Mouse (Mus musculus) forebrain, embryonic 12.5 days (tissue): Measurements from ENCODE around the gene Noct. TPM values are rescaled to one million over a fixed set of nuclear protein-coding genes. Genes with fewer than 3 reads are reported as not detected.
"Not testable (repeated sequence)": the region's sequence is repeated elsewhere in the genome, so short reads cannot be mapped to it uniquely, and the experiment has no call there.

Experiments used
- ATAC-seq: fragments of 200-750 bp; cut with Nextera tagmentation; 2 replicates; pipeline ENCODE4 v1.8.0; 2017; ENCODE audit warnings: moderate TSS enrichment; ENCODE audit not compliant: low FRiP score
- H3K27ac ChIP-seq: fragments of 300-500 bp; sonication (generic); 2 replicates; pipeline ENCODE4 v1.5.1; 2016; ENCODE audit warnings: mild to moderate bottlenecking
- H3K27me3 ChIP-seq: fragments of 300-500 bp; sonication (generic); 2 replicates; pipeline ENCODE4 v1.6.1; 2016; ENCODE audit warnings: mild to moderate bottlenecking
- H3K36me3 ChIP-seq: fragments of 300-500 bp; sonication (generic); replicated peaks from 2 replicates; pipeline ENCODE4 v1.6.1; 2016; ENCODE audit warnings: mild to moderate bottlenecking
- H3K4me1 ChIP-seq: fragments of 300-500 bp; sonication (generic); 2 replicates; pipeline ENCODE4 v1.6.1; 2016
- H3K4me2 ChIP-seq: fragments of 300-500 bp; sonication (generic); 2 replicates; pipeline ENCODE4 v1.6.1; 2016; ENCODE audit warnings: mild to moderate bottlenecking, moderate library complexity
- H3K4me3 ChIP-seq: fragments of 300-500 bp; sonication (generic); replicated peaks from 2 replicates; pipeline ENCODE4 v1.5.1; 2016; ENCODE audit warnings: mild to moderate bottlenecking
- H3K9ac ChIP-seq: fragments of 300-500 bp; sonication (generic); 2 replicates; pipeline ENCODE4 v1.6.1; 2016; ENCODE audit warnings: mild to moderate bottlenecking
- H3K9me3 ChIP-seq: fragments of 300-500 bp; sonication (generic); 2 replicates; pipeline ENCODE4 v1.6.1; 2016
- WGBS: fragments of 180-500 bp; shearing (Covaris S2); methylation state at CpG from one replicate; pipeline ENCODE4 v1.1.7; 2016; 5-methylcytosine and 5-hydroxymethylcytosine counted together
- polyA plus RNA-seq: library from polyadenylated mRNA; unstranded; fragments of >200 nt; fragmentation: Nextera tagmentation; extraction: Ambion mirVana; gene quantifications from 2 replicates; pipeline ENCODE4 v1.2.1, GENCODE M21; 2016

Gene Noct
- polyA plus RNA-seq = 14.9 and 16.4 TPM in 2 replicates

DNA sequence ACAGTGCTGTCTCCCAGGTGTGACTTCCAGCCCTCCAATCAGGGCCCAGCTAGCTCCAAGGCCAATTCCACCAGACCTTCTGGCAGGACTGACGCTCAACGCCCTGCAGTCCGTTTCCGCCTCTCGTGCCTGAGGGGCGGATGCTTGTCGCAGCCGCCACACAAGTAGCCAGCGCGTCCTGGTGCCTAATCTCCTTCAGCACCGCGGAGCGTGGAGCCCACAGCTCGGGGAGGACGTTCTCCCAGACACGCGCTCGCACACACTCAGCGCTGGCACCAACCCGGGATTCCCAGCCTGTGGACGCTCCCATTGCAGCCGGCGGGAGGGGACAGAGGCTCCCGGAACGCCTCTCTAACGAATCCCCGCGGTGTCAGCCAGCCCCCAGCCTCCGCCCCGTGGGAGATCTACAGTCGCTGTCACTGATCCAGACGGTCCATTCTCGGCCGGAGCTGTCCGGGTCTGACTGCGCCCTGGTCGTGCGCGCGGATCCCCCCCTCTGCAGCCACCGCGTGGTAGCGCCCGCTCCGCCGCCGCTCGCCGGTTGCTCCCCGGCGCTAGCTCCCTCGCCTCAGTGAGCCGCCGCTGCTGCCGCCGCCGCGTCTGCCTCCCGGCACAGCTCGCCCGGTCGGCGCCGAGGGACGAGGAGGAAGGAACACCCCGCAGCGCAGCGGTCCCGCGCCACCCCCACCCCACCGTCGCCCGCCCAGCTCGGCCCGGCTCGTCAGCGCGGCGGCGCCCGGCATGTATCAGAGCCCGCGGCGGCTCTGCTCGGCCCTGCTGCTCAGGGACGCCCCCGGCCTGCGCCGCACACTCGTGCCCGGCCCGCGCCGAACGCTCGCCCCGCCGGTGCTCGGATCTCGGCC, at the start of gene Noct:
TSS of gene Noct (plus strand) at position 85 of the 863 bp plus-strand sequence.
- peak within 1 kb of the TSS; percentile 76 for H3K4me2 ChIP-seq
- H3K27ac ChIP-seq = peak within 1 kb of the TSS; percentile 96
- H3K36me3 ChIP-seq = no peaks in the 10 kb centered on the region
- peak; percentile 93 for ATAC-seq
- WGBS = under 1% methylated on average over 82 of the region's 100 CpGs
- 0 out of 2 replicates have a peak, but pooled peaks cover 4% of the 10 kb centered on the region for H3K27me3 ChIP-seq
- H3K9ac ChIP-seq = peak within 1 kb of the TSS; percentile 94
- H3K4me3 ChIP-seq = peak within 1 kb of the TSS; percentile 94
- peaks cover 29% of the 10 kb centered on the region for H3K4me1 ChIP-seq
- no peaks in the 10 kb centered on the region for H3K9me3 ChIP-seq

DNA sequence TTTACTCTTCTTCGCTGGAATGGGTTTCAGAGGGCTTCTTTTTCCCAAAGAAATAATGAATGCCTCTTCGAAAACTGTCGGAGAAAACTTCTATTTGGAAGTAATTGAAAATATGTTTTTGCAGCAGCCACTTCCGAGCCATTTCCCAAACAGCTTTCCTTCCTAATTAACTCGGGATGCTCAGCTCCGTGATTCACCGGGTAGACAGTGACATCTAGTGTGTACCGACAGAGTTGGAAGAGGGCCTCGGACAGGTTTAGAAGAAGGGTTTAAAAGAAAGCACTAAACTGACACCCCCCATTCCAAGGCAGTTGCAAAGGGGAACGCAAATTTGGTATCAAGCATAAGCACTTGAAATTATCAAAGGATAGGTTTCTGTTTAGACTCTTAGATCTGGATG, 46.1 kb upstream of the Noct start:
- no peak overlapping the region for H3K27ac ChIP-seq
- WGBS = 39% methylated on average over 10 of the region's 10 CpGs
- no peak overlapping the region for H3K4me2 ChIP-seq
- H3K9ac ChIP-seq = no peak overlapping the region
- H3K4me3 ChIP-seq = no peak overlapping the region
- no peaks in the 10 kb centered on the region for H3K36me3 ChIP-seq
- H3K4me1 ChIP-seq = 0 out of 2 replicates have a peak, but pooled peaks cover 4% of the 10 kb centered on the region
- no peak for ATAC-seq
- no peaks in the 10 kb centered on the region for H3K9me3 ChIP-seq
- no peaks in the 10 kb centered on the region for H3K27me3 ChIP-seq

DNA sequence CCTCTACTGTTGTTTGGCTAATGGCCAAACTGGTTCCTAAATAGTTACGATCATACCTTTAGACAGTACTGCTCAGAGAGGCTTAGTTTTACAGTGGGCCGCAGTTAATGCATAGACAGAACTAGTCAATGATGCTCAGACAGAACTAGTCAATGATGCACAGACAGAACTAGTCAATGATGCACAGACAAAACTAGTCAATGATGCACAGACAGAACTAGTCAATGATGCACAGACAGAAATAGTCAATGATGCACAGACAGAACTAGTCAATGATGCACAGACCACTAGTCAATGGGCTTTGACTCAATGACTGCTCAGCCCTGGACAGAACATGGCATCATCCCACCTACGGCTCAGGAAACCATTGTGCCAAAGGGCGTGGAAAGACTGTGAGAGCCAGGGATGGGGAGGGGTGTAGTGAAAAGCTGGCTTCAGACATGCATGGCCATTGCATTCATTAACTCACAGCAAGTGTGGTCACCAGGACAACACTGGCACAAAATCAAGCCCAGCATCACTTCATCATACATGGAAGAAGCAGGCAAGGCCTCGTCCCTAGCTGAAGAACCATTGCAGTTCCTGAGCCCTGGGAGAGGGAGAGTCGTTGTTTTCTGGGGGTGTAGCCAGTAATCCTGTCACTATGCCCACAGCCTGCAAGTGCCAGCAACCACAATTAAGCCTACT, 44.6 kb upstream of the Noct start:
- Histone ChIP-seq H3K4me3 (no peak overlapping the region), H3K9ac (no peak overlapping the region), H3K4me2 (no peak overlapping the region), H3K27ac (no peak overlapping the region), H3K9me3 (no peaks in the 10 kb centered on the region), H3K36me3 (no peaks in the 10 kb centered on the region), H3K4me1 (0 out of 2 replicates have a peak, but pooled peaks cover 4% of the 10 kb centered on the region), H3K27me3 (no peaks in the 10 kb centered on the region)
- no peak for ATAC-seq
- WGBS = 88% methylated on average over 6 of the region's 6 CpGs

DNA sequence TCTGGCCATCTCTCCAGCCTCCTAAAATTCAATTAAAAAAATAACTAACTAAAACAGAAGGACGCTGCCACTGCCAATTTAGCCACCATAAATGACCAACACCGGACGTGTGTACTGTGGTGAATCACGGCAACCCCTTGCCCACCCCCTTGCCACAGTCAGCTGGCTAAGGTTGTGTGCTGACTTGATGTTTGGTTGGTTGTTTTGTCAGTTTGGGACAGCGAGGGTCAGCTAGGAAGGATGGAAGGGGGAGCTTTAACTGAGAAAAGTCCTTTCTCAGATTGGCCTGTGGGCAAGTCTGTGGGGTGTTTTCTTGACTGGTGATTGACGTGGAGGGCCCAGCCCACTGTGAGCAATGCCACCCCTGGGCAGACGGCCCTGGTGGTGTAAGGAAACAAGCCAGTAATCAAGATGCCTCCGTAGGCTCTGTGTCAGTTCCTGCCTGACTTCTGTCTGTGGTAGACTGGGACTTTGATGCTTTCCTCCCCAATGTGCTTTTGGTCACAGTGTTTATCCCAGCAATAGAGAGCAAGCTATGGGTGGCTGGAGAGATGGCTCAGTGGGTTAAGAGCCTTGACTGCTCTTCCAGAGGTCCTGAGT, 43.8 kb upstream of the Noct start:
- Histone ChIP-seq H3K36me3 (no peaks in the 10 kb centered on the region), H3K4me2 (no peak overlapping the region), H3K9ac (no peak overlapping the region), H3K27me3 (no peaks in the 10 kb centered on the region), H3K4me1 (0 out of 2 replicates have a peak, but pooled peaks cover 4% of the 10 kb centered on the region), H3K27ac (no peak overlapping the region), H3K4me3 (no peak overlapping the region), H3K9me3 (no peaks in the 10 kb centered on the region)
- ATAC-seq = no peak
- 87% methylated on average over 8 of the region's 8 CpGs for WGBS

DNA sequence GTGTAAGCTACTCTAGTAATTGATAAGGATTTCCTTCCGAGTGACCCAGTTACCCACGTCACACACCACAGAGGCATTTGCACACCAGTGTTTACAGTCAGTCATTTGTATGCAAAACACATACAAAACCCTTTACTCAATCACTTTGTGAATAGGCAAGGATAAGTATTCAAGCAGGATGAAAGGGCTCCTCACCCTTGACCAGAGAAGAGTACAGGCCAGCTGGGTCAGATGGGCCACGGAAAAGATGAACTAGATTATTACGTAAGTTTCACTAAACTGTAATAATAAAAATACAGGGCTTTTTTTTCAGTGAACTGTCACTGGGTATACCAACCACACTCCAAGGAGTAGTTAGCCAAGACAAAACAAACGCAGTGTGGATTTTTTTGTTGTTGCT, 41.8 kb upstream of the Noct start:
- ATAC-seq = no peak
- WGBS = 50% methylated on average over 5 of the region's 5 CpGs
- H3K27me3 ChIP-seq = no peaks in the 10 kb centered on the region

DNA sequence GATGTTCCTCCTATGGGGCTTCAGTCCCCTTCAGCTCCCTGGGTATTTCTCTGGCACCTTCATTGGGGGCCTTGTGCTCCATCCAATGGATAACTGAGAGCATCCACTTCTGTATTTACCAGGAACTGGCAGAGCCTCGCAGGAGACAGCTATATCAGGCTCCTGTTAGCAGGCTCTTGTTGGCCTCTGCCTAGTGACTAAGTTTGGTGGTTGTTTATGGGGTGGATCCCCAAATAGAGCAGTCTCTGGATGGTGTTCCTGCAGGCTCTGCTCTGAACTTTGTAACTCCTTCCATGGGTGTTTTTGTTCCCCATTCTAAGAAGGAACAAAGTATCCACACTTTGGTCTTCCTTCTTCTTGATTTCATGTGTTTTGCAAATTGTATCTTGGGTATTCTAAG, 40.7 kb upstream of the Noct start:
- not testable (repeated sequence) for ATAC-seq, H3K9me3 ChIP-seq, H3K9ac ChIP-seq, H3K36me3 ChIP-seq, H3K27me3 ChIP-seq, H3K4me3 ChIP-seq, H3K27ac ChIP-seq, H3K4me1 ChIP-seq, H3K4me2 ChIP-seq
- WGBS = 96% methylated on average over 1 of the region's 1 CpGs

More for the DNA sequence above, 41.8 kb upstream of the Noct start:
- 0 out of 2 replicates have a peak, but pooled peaks cover 4% of the 10 kb centered on the region for H3K4me1 ChIP-seq
- no peaks in the 10 kb centered on the region for H3K9me3 ChIP-seq
- no peak overlapping the region for H3K4me3 ChIP-seq
- H3K9ac ChIP-seq = no peak overlapping the region
- H3K4me2 ChIP-seq = no peak overlapping the region
- no peaks in the 10 kb centered on the region for H3K36me3 ChIP-seq
- no peak overlapping the region for H3K27ac ChIP-seq

DNA sequence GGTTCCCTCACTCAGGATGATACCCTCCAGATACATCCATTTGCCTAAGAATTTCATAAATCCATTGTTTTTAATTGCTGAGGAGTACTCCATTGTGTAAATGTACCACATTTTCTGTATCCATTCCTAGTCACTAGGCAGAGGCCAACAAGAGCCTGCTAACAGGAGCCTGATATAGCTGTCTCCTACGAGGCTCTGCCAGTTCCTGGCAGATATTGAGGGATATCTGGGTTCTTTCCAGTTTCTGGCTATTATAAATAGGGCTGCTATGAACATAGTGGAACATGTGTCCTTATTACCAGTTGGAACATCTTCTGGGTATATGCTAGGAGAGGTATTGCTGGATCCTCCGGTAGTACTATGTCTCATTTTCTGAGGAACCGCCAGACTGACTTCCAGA, 40.3 kb upstream of the Noct start:
- not testable (repeated sequence) for ATAC-seq, H3K4me1 ChIP-seq, H3K9ac ChIP-seq, H3K4me3 ChIP-seq, H3K27me3 ChIP-seq, H3K9me3 ChIP-seq, H3K27ac ChIP-seq, H3K36me3 ChIP-seq, H3K4me2 ChIP-seq
- 88% methylated on average over 3 of the region's 3 CpGs for WGBS

DNA sequence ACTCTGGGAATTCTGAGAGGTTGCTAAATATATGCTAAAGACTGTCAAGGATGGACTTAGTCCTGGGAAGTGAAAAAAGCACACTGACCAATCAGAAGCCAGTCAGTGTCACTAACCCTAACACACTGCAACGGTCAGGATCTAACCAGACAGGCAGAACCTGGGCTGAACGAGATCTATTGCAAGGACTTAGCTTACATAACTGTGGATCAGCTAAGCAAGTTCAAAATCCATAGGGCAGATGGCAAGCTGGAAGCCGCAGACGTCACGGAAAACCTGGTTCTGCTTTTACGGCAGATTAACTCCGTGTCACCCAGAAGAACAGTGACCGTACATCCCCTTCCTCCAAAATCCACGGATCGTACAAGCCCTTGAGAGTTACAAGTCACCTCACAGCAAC, 39.5 kb upstream of the Noct start:
- no peak overlapping the region for H3K27ac ChIP-seq
- ATAC-seq = no peak
- no peaks in the 10 kb centered on the region for H3K36me3 ChIP-seq
- 86% methylated on average over 10 of the region's 10 CpGs for WGBS
- no peaks in the 10 kb centered on the region for H3K27me3 ChIP-seq
- 0 out of 2 replicates have a peak, but pooled peaks cover 4% of the 10 kb centered on the region for H3K4me1 ChIP-seq
- no peaks in the 10 kb centered on the region for H3K9me3 ChIP-seq
- no peak overlapping the region for H3K9ac ChIP-seq
- H3K4me2 ChIP-seq = no peak overlapping the region
- no peak overlapping the region for H3K4me3 ChIP-seq

DNA sequence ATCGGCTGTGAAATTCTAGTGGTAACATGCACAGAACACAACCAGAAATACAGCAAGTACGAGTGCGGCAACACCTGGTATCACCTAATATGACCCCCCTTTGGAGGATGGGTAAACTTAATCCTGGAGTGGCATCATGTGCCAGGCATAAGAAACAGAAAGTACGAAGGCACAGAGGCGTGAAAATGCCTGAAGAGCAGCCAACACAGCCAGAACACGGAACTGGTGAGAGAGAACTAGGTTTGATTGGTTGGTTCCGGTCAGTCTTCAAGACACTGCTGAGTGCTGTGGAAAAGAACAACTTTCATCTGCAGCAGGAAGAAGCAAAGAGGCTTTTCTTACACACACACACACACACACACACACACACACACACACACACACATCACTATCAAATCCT, 38.8 kb upstream of the Noct start:
- no peaks in the 10 kb centered on the region for H3K36me3 ChIP-seq
- no peak overlapping the region for H3K9ac ChIP-seq
- 88% methylated on average over 7 of the region's 7 CpGs for WGBS
- ATAC-seq = no peak
- H3K4me1 ChIP-seq = 0 out of 2 replicates have a peak, but pooled peaks cover 4% of the 10 kb centered on the region
- no peak overlapping the region for H3K27ac ChIP-seq
- no peaks in the 10 kb centered on the region for H3K27me3 ChIP-seq
- no peak overlapping the region for H3K4me3 ChIP-seq
- no peak overlapping the region for H3K4me2 ChIP-seq
- H3K9me3 ChIP-seq = no peaks in the 10 kb centered on the region

DNA sequence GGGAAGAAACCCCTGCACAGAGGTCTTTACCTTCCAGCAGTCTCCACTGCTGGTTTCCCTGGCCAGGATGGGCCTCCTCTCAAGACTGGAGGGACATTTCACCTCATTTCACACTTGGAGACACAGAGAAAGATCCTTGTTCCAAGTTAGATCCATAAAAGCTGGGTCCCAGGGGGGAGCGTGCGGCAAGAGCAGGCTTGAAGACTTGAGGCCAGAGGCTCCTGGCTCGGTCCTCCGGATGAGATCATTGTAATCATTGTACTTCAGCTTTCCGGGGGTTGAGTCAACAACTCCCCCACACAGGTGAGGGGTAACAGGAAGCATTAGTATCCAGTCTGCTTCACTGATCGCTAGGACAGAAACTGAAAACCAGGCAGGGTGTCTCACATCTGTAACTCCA, 30.2 kb upstream of the Noct start:
- Histone ChIP-seq H3K4me2 (no peak overlapping the region), H3K9ac (no peak overlapping the region), H3K27ac (no peak overlapping the region), H3K4me3 (no peak overlapping the region), H3K27me3 (no peaks in the 10 kb centered on the region), H3K4me1 (0 out of 2 replicates have a peak, but pooled peaks cover 3% of the 10 kb centered on the region), H3K36me3 (no peaks in the 10 kb centered on the region), H3K9me3 (no peaks in the 10 kb centered on the region)
- 77% methylated on average over 6 of the region's 6 CpGs for WGBS
- no peak for ATAC-seq

DNA sequence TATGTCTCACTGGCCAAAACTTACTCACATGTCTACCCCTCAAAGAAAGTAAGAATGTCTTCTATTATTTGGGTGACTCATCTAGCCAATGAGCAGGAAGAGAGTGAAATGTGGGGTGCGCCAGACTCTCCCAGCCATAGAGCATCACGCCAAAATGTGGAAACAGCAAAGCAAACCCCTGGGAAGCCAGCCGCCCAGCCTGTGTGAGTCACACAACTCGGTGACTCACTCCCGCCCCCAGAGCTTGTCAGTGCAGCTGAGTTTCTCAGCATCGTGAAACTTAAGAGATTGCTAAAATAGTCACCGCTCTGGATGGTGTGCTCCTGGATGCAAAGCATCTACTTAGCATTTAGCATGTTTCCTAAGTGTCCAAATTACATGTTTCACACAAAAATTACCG, 28.9 kb upstream of the Noct start:
- 57% methylated on average over 8 of the region's 8 CpGs for WGBS
- Histone ChIP-seq H3K4me2 (peak overlapping the region; percentile 24), H3K4me1 (0 out of 2 replicates have a peak, but pooled peaks cover 3% of the 10 kb centered on the region), H3K27me3 (no peaks in the 10 kb centered on the region), H3K36me3 (no peaks in the 10 kb centered on the region), H3K4me3 (no peak overlapping the region), H3K9me3 (no peaks in the 10 kb centered on the region), H3K27ac (no peak overlapping the region), H3K9ac (no peak overlapping the region)
- ATAC-seq = no peak

DNA sequence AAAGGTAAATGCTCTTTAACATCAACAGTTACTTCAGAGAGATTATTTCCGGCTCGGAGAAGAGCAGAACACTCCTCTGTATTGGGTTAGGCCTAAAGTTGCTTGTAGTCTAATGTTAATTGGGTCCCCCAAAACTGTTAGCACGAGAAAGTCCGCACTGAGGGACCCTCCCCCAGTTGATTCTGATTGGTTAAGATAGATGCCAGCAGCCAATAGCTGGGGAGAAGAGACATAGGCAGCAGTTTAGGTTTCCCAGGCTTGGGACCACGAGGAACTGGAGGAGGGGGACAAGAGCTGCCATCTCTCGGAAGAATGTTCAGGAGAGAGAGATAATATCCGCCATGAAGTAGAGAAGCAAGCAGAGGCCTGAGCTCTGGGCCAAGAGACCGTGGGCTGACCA, 28.5 kb upstream of the Noct start:
- Histone ChIP-seq H3K4me1 (0 out of 2 replicates have a peak, but pooled peaks cover 3% of the 10 kb centered on the region), H3K4me2 (peak overlapping the region; percentile 24), H3K9ac (no peak overlapping the region), H3K27ac (no peak overlapping the region), H3K4me3 (no peak overlapping the region), H3K36me3 (no peaks in the 10 kb centered on the region), H3K9me3 (no peaks in the 10 kb centered on the region), H3K27me3 (no peaks in the 10 kb centered on the region)
- WGBS = 49% methylated on average over 8 of the region's 8 CpGs
- ATAC-seq = peak; percentile 23; the same call in 1 of the 2 replicates
